Mouse (Mus musculus) testis, postnatal 10 days (tissue): ENCODE measurements around the gene Zfp536.

Experiments used
- DNase-seq: peaks from one replicate; pipeline ENCODE4 v3.0.0; 2021; ENCODE audit warnings: low spot score

Zfp536 gene

GRCm38 (mm10) chr7:37689561-37690305 is 83.7 kb downstream of the Zfp536 start:
- DNase-seq, result no peak

GRCm38 (mm10) chr7:37689107-37689511 is 84.3 kb downstream of the Zfp536 start:
- no peak for DNase-seq

- DNase-seq, result no peak
Observed at GRCm38 (mm10) chr7:37686366-37686765, 87.1 kb downstream of the Zfp536 start.

- DNase-seq, result no peak
Observed at GRCm38 (mm10) chr7:37685247-37685646, 88.2 kb downstream of the Zfp536 start.

GRCm38 (mm10) chr7:37681335-37681734 is 92.1 kb downstream of the Zfp536 start:
- DNase-seq, result no peak

- DNase-seq, result no peak
Observed at GRCm38 (mm10) chr7:37663676-37664365, 109.6 kb downstream of the Zfp536 start.

- no peak for DNase-seq
Observed at GRCm38 (mm10) chr7:37648671-37649070, 124.8 kb downstream of the Zfp536 start.

- no peak for DNase-seq
Observed at GRCm38 (mm10) chr7:37647917-37648615, 125.4 kb downstream of the Zfp536 start.

GRCm38 (mm10) chr7:37639740-37640397 is 133.6 kb downstream of the Zfp536 start:
- DNase-seq, result no peak

- DNase-seq, result no peak
Observed at GRCm38 (mm10) chr7:37634812-37635211, 138.6 kb downstream of the Zfp536 start.

- no peak for DNase-seq
Observed at GRCm38 (mm10) chr7:37630410-37630809, 143.0 kb downstream of the Zfp536 start.

- DNase-seq, result no peak
Observed at GRCm38 (mm10) chr7:37627897-37628510, 145.4 kb downstream of the Zfp536 start.

- DNase-seq, result no peak
Observed at GRCm38 (mm10) chr7:37625758-37626157, 147.7 kb downstream of the Zfp536 start.

- DNase-seq, result no peak
Observed at GRCm38 (mm10) chr7:37624759-37625340, 148.6 kb downstream of the Zfp536 start.

GRCm38 (mm10) chr7:37623903-37624758 is 149.3 kb downstream of the Zfp536 start:
- peak; percentile 74 for DNase-seq

GRCm38 (mm10) chr7:37619254-37619653 is 154.2 kb downstream of the Zfp536 start:
- DNase-seq, result no peak

GRCm38 (mm10) chr7:37617880-37618279 is 155.6 kb downstream of the Zfp536 start:
- DNase-seq, result no peak

- DNase-seq, result no peak
Observed at GRCm38 (mm10) chr7:37615932-37616331, 157.5 kb downstream of the Zfp536 start.

- peak; percentile 32 for DNase-seq
Observed at GRCm38 (mm10) chr7:37614381-37614780, 159.1 kb downstream of the Zfp536 start.

GRCm38 (mm10) chr7:37608556-37608955 is 164.9 kb downstream of the Zfp536 start:
- DNase-seq, result peak; percentile 24

GRCm38 (mm10) chr7:37607906-37608305 is 165.5 kb downstream of the Zfp536 start:
- DNase-seq, result peak; percentile 26
